Mouse (Mus musculus): Measurements from ENCODE around the gene Sh3kbp1. TPM values are rescaled to one million over a fixed set of nuclear protein-coding genes. Genes with fewer than 3 reads are reported as not detected.
A peak's percentile ranks its signal among the peaks of the same experiment; 100 is the strongest.

Gene Sh3kbp1
- total and polyA plus RNA-seq, 2 experiments from 2014 or later = 255 to 279 TPM

GRCm38 (mm10) chrX:159911613-159912012, 284.5 kb downstream of the Sh3kbp1 start:
- ATAC-seq (ENCODE audit: insufficient read depth, low read depth) (no peak), DNase-seq (ENCODE audit: low spot score) (no peak)
- TF ChIP-seq CTCF (IDR thresholded peaks at IDR 0.05; ENCODE audit: low read depth) = no peak
- no peak for TF ChIP-seq EP300 (IDR thresholded peaks at IDR 0.05; ENCODE audit: low read depth)
- Histone ChIP-seq H3K4me3 (ENCODE audit: low read depth, low read length) (no peak overlapping the region), H3K27ac (ENCODE audit: low read depth) (no peak overlapping the region), H3K4me1 (ENCODE audit: control insufficient read depth, insufficient read depth) (no peaks in the 10 kb centered on the region), H3K27me3 (ENCODE audit: control insufficient read depth, insufficient read depth, low read length) (no peaks in the 10 kb centered on the region), H3K9ac (replicated peaks; ENCODE audit: low read depth, low read length) (no peak overlapping the region), H3K9me3 (replicated peaks; ENCODE audit: control insufficient read depth, low read length) (no peaks in the 10 kb centered on the region), H3K4me2 (ENCODE audit: low read depth, low read length) (no peak overlapping the region), H3K36me3 (replicated peaks; ENCODE audit: control insufficient read depth, insufficient read depth, low read length) (no peaks in the 10 kb centered on the region)
- WGBS = 73% methylated on average over 4 of the region's 4 CpGs

- no peak for TF ChIP-seq CTCF (IDR thresholded peaks at IDR 0.05; ENCODE audit: low read depth)
- TF ChIP-seq EP300 (IDR thresholded peaks at IDR 0.05; ENCODE audit: low read depth) = no peak
- no peaks in the 10 kb centered on the region for H3K4me1 ChIP-seq (ENCODE audit: control insufficient read depth, insufficient read depth)
- no peak overlapping the region for H3K9ac ChIP-seq (replicated peaks; ENCODE audit: low read depth, low read length)
- H3K27ac ChIP-seq (ENCODE audit: low read depth) = no peak overlapping the region
- H3K4me2 ChIP-seq (ENCODE audit: low read depth, low read length) = no peak overlapping the region
- 74% methylated on average over 3 of the region's 3 CpGs for WGBS
- H3K4me3 ChIP-seq (ENCODE audit: low read depth, low read length) = no peak overlapping the region
- H3K27me3 ChIP-seq (ENCODE audit: control insufficient read depth, insufficient read depth, low read length) = no peaks in the 10 kb centered on the region
- DNase-seq (ENCODE audit: low spot score) (no peak), ATAC-seq (ENCODE audit: insufficient read depth, low read depth) (no peak)
- no peaks in the 10 kb centered on the region for H3K9me3 ChIP-seq (replicated peaks; ENCODE audit: control insufficient read depth, low read length)
- no peaks in the 10 kb centered on the region for H3K36me3 ChIP-seq (replicated peaks; ENCODE audit: control insufficient read depth, insufficient read depth, low read length)
Measured at GRCm38 (mm10) chrX:159912061-159912460, 285.0 kb downstream of the Sh3kbp1 start.

- no peak overlapping the region for H3K4me2 ChIP-seq (ENCODE audit: low read depth, low read length)
- H3K36me3 ChIP-seq (replicated peaks; ENCODE audit: control insufficient read depth, insufficient read depth, low read length) = no peaks in the 10 kb centered on the region
- no peaks in the 10 kb centered on the region for H3K4me1 ChIP-seq (ENCODE audit: control insufficient read depth, insufficient read depth)
- ATAC-seq (ENCODE audit: insufficient read depth, low read depth) = no peak
- no peaks in the 10 kb centered on the region for H3K9me3 ChIP-seq (replicated peaks; ENCODE audit: control insufficient read depth, low read length)
- H3K9ac ChIP-seq (replicated peaks; ENCODE audit: low read depth, low read length) = no peak overlapping the region
- no peak overlapping the region for H3K27ac ChIP-seq (ENCODE audit: low read depth)
- no peak for DNase-seq (ENCODE audit: low spot score)
- H3K4me3 ChIP-seq (ENCODE audit: low read depth, low read length) = no peak overlapping the region
- WGBS = 60% methylated on average over 3 of the region's 3 CpGs
- TF ChIP-seq EP300 (IDR thresholded peaks at IDR 0.05; ENCODE audit: low read depth) = no peak
- no peak for TF ChIP-seq CTCF (IDR thresholded peaks at IDR 0.05; ENCODE audit: low read depth)
- no peaks in the 10 kb centered on the region for H3K27me3 ChIP-seq (ENCODE audit: control insufficient read depth, insufficient read depth, low read length)
Measured at GRCm38 (mm10) chrX:159913489-159913888, 286.4 kb downstream of the Sh3kbp1 start.

GRCm38 (mm10) chrX:159915125-159915524, 288.1 kb downstream of the Sh3kbp1 start:
- no peak for TF ChIP-seq EP300 (IDR thresholded peaks at IDR 0.05; ENCODE audit: low read depth)
- peak; percentile 27 for TF ChIP-seq CTCF (IDR thresholded peaks at IDR 0.05; ENCODE audit: low read depth)
- no peak overlapping the region for H3K4me2 ChIP-seq (ENCODE audit: low read depth, low read length)
- 19% methylated on average over 1 of the region's 1 CpGs for WGBS
- H3K9ac ChIP-seq (replicated peaks; ENCODE audit: low read depth, low read length) = no peak overlapping the region
- ATAC-seq (ENCODE audit: insufficient read depth, low read depth) (no peak), DNase-seq (ENCODE audit: low spot score) (no peak)
- no peaks in the 10 kb centered on the region for H3K9me3 ChIP-seq (replicated peaks; ENCODE audit: control insufficient read depth, low read length)
- no peaks in the 10 kb centered on the region for H3K4me1 ChIP-seq (ENCODE audit: control insufficient read depth, insufficient read depth)
- no peaks in the 10 kb centered on the region for H3K36me3 ChIP-seq (replicated peaks; ENCODE audit: control insufficient read depth, insufficient read depth, low read length)
- H3K27me3 ChIP-seq (ENCODE audit: control insufficient read depth, insufficient read depth, low read length) = no peaks in the 10 kb centered on the region
- no peak overlapping the region for H3K27ac ChIP-seq (ENCODE audit: low read depth)
- no peak overlapping the region for H3K4me3 ChIP-seq (ENCODE audit: low read depth, low read length)

GRCm38 (mm10) chrX:159924759-159925158, 297.7 kb downstream of the Sh3kbp1 start:
- Histone ChIP-seq H3K4me1 (ENCODE audit: control insufficient read depth, insufficient read depth) (no peaks in the 10 kb centered on the region), H3K9ac (replicated peaks; ENCODE audit: low read depth, low read length) (no peak overlapping the region), H3K27ac (ENCODE audit: low read depth) (no peak overlapping the region), H3K4me3 (ENCODE audit: low read depth, low read length) (no peak overlapping the region), H3K4me2 (ENCODE audit: low read depth, low read length) (no peak overlapping the region), H3K9me3 (replicated peaks; ENCODE audit: control insufficient read depth, low read length) (no peaks in the 10 kb centered on the region), H3K36me3 (replicated peaks; ENCODE audit: control insufficient read depth, insufficient read depth, low read length) (no peaks in the 10 kb centered on the region), H3K27me3 (ENCODE audit: control insufficient read depth, insufficient read depth, low read length) (no peaks in the 10 kb centered on the region)
- DNase-seq (ENCODE audit: low spot score) = no peak
- WGBS = 80% methylated on average over 6 of the region's 6 CpGs
- no peak for TF ChIP-seq CTCF (IDR thresholded peaks at IDR 0.05; ENCODE audit: low read depth)
- TF ChIP-seq EP300 (IDR thresholded peaks at IDR 0.05; ENCODE audit: low read depth) = no peak
- ATAC-seq (ENCODE audit: insufficient read depth, low read depth) = no peak

- TF ChIP-seq CTCF (IDR thresholded peaks at IDR 0.05; ENCODE audit: low read depth) (no peak), EP300 (IDR thresholded peaks at IDR 0.05; ENCODE audit: low read depth) (no peak)
- H3K4me3 ChIP-seq (ENCODE audit: low read depth, low read length) = no peak overlapping the region
- H3K9ac ChIP-seq (replicated peaks; ENCODE audit: low read depth, low read length) = no peak overlapping the region
- DNase-seq (ENCODE audit: low spot score) (peak; percentile 45), ATAC-seq (ENCODE audit: insufficient read depth, low read depth) (peak; percentile 73)
- H3K9me3 ChIP-seq (replicated peaks; ENCODE audit: control insufficient read depth, low read length) = no peaks in the 10 kb centered on the region
- no peaks in the 10 kb centered on the region for H3K36me3 ChIP-seq (replicated peaks; ENCODE audit: control insufficient read depth, insufficient read depth, low read length)
- H3K4me2 ChIP-seq (ENCODE audit: low read depth, low read length) = no peak overlapping the region
- no peaks in the 10 kb centered on the region for H3K4me1 ChIP-seq (ENCODE audit: control insufficient read depth, insufficient read depth)
- WGBS = 42% methylated on average over 5 of the region's 5 CpGs
- no peaks in the 10 kb centered on the region for H3K27me3 ChIP-seq (ENCODE audit: control insufficient read depth, insufficient read depth, low read length)
- peak overlapping the region; percentile 84 for H3K27ac ChIP-seq (ENCODE audit: low read depth)
Measured at GRCm38 (mm10) chrX:159928165-159928564, 301.1 kb downstream of the Sh3kbp1 start.

Measured in heart, postnatal 0 days (tissue).